Mouse (Mus musculus) forebrain, postnatal 0 days (tissue): ENCODE measurements at regions not wholly inside any gene's neighbourhood (a gene's known extent, or its start where the extent isn't known, plus 50 kb on each side); places are given as distances from the start of the nearest gene placed in this dataset.

Experiments
- ATAC-seq: fragments of 200-750 bp; cut with Nextera tagmentation; 2 replicates; pipeline ENCODE4 v1.8.0; 2017; ENCODE audit warnings: mild to moderate bottlenecking, moderate library complexity
- DNase-seq: peaks from one replicate; pipeline ENCODE4 v3.0.0-alpha.2; 2015
- H3K27ac ChIP-seq: fragments of 300-500 bp; sonication (generic); 2 replicates; pipeline ENCODE4 v1.5.1; 2014; ENCODE audit warnings: low read depth, mild to moderate bottlenecking, antibody characterized with exemption, low read length, moderate library complexity, mixed read lengths
- H3K27me3 ChIP-seq: fragments of 300-500 bp; sonication (generic); 2 replicates; pipeline ENCODE4 v1.6.1; 2014; ENCODE audit warnings: mild to moderate bottlenecking, low read length, mixed read lengths; ENCODE audit not compliant: insufficient read depth
- H3K36me3 ChIP-seq: fragments of 300-500 bp; sonication (generic); 2 replicates; pipeline ENCODE4 v1.6.1; 2014; ENCODE audit warnings: mild to moderate bottlenecking, moderate library complexity; ENCODE audit not compliant: insufficient read depth
- H3K4me1 ChIP-seq: fragments of 300-500 bp; sonication (generic); 2 replicates; pipeline ENCODE4 v1.6.1; 2014; ENCODE audit warnings: antibody characterized with exemption; ENCODE audit not compliant: insufficient read depth
- H3K4me2 ChIP-seq: fragments of 300-500 bp; sonication (generic); 2 replicates; pipeline ENCODE4 v1.6.1; 2014; ENCODE audit warnings: low read depth, mild to moderate bottlenecking, moderate library complexity
- H3K4me3 ChIP-seq: fragments of 300-500 bp; sonication (generic); 2 replicates; pipeline ENCODE4 v1.5.1; 2014; ENCODE audit warnings: low read depth, low read length, mixed read lengths
- H3K9ac ChIP-seq: fragments of 300-500 bp; sonication (generic); 2 replicates; pipeline ENCODE4 v1.6.1; 2014; ENCODE audit warnings: mild to moderate bottlenecking
- H3K9me3 ChIP-seq: fragments of 300-500 bp; sonication (generic); 2 replicates; pipeline ENCODE4 v1.6.1; 2016; ENCODE audit warnings: low read length
- CTCF ChIP-seq: sonication (generic); IDR thresholded peaks from 2 replicates; pipeline ENCODE4 v1.5.1; 2016; ENCODE audit warnings: antibody characterized with exemption, control low read depth, low read depth
- WGBS: fragments of 180-500 bp; shearing (Covaris S2); extraction: QIAGEN DNeasy Blood & Tissue Kit; methylation state at CpG from one replicate; pipeline ENCODE4 v1.1.7; 2014; 5-methylcytosine and 5-hydroxymethylcytosine counted together

GRCm38 (mm10) chr3:64987665-64988064 is 121.5 kb upstream of the Kcnab1 start:
- 77% methylated on average over 1 of the region's 1 CpGs for WGBS
- no peaks in the 10 kb centered on the region for H3K27me3 ChIP-seq
- no peak overlapping the region for H3K9ac ChIP-seq
- H3K9me3 ChIP-seq, result no peaks in the 10 kb centered on the region
- H3K27ac ChIP-seq, result no peak overlapping the region
- no peaks in the 10 kb centered on the region for H3K4me1 ChIP-seq
- no peak overlapping the region for H3K4me2 ChIP-seq
- peak; percentile 70 for TF ChIP-seq CTCF
- H3K36me3 ChIP-seq, result no peaks in the 10 kb centered on the region
- no peak overlapping the region for H3K4me3 ChIP-seq
- DNase-seq, result peak; percentile 23
- ATAC-seq, result peak; percentile 54; the same call in 1 of the 2 replicates

DNA sequence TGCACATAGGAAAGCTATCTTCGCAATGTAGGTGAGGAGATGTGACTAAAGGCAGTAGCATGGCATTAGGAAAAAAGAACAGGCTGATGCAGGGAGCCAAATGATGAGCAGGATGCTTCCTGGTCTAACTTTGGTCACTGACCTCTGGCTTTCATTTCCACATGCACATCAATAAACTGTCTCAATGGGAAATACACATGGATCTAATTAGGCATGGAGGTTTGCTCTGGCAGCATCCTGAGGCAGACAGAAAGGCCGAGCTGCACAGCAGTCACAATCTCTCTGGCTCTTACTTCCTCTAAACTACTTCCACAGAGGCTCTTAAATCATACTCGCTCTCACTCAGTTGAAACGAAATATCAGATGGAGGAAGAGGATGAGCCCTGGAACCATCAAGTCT is 112.7 kb upstream of the Kcnab1 start:
- DNase-seq, result no peak
- Histone ChIP-seq H3K4me3 (no peak overlapping the region), H3K4me1 (no peaks in the 10 kb centered on the region), H3K27ac (no peak overlapping the region), H3K4me2 (no peak overlapping the region), H3K9ac (no peak overlapping the region), H3K27me3 (no peaks in the 10 kb centered on the region), H3K36me3 (no peaks in the 10 kb centered on the region), H3K9me3 (no peaks in the 10 kb centered on the region)
- no peak for ATAC-seq
- 84% methylated on average over 4 of the region's 4 CpGs for WGBS
- TF ChIP-seq CTCF, result no peak

- Histone ChIP-seq H3K9me3 (no peaks in the 10 kb centered on the region), H3K4me2 (no peak overlapping the region), H3K9ac (no peak overlapping the region), H3K4me1 (no peaks in the 10 kb centered on the region), H3K4me3 (no peak overlapping the region), H3K27ac (no peak overlapping the region), H3K27me3 (no peaks in the 10 kb centered on the region), H3K36me3 (no peaks in the 10 kb centered on the region)
- no peak for TF ChIP-seq CTCF
- DNase-seq (no peak), ATAC-seq (no peak)
Measured at GRCm38 (mm10) chr3:64997552-64997951, 111.6 kb upstream of the Kcnab1 start.

GRCm38 (mm10) chr3:65001131-65001530 is 108.1 kb upstream of the Kcnab1 start:
- Histone ChIP-seq H3K9me3 (no peaks in the 10 kb centered on the region), H3K4me1 (no peaks in the 10 kb centered on the region), H3K4me2 (no peak overlapping the region), H3K36me3 (no peaks in the 10 kb centered on the region), H3K27me3 (no peaks in the 10 kb centered on the region), H3K27ac (no peak overlapping the region), H3K9ac (no peak overlapping the region), H3K4me3 (no peak overlapping the region)
- 63% methylated on average over 4 of the region's 4 CpGs for WGBS
- TF ChIP-seq CTCF, result no peak
- DNase-seq (no peak), ATAC-seq (no peak)

DNA sequence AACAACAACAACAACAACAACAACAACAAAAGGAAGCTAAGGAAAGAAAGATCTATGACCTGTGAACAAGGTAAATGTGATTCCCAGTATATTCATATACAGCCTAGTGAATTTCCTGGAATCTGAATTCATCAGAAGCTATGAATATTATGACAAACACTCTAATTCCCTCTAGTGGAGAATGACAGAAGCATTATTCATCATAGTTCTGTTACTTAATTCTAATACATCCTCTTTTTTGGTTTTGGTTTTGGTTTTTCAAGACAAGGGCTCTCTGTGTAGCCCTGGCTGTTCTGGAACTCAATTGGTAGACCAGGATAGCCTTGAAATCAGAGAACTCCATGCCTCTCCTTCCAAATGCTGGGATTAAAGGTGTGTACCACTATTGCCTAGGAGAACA is 106.6 kb upstream of the Kcnab1 start:
- H3K36me3 ChIP-seq, result no peaks in the 10 kb centered on the region
- H3K9me3 ChIP-seq, result no peaks in the 10 kb centered on the region
- no peak overlapping the region for H3K9ac ChIP-seq
- no peak for ATAC-seq
- no peaks in the 10 kb centered on the region for H3K27me3 ChIP-seq
- no peak overlapping the region for H3K4me3 ChIP-seq
- H3K4me1 ChIP-seq, result no peaks in the 10 kb centered on the region
- H3K4me2 ChIP-seq, result no peak overlapping the region
- no peak for DNase-seq
- no peak overlapping the region for H3K27ac ChIP-seq
- no peak for TF ChIP-seq CTCF

- no peaks in the 10 kb centered on the region for H3K9me3 ChIP-seq
- no peaks in the 10 kb centered on the region for H3K4me1 ChIP-seq
- H3K9ac ChIP-seq, result no peak overlapping the region
- DNase-seq (no peak), ATAC-seq (no peak)
- H3K4me2 ChIP-seq, result no peak overlapping the region
- no peak overlapping the region for H3K27ac ChIP-seq
- WGBS, result 53% methylated on average over 1 of the region's 1 CpGs
- no peak overlapping the region for H3K4me3 ChIP-seq
- no peak for TF ChIP-seq CTCF
- H3K36me3 ChIP-seq, result no peaks in the 10 kb centered on the region
- H3K27me3 ChIP-seq, result no peaks in the 10 kb centered on the region
Measured at GRCm38 (mm10) chr3:65006127-65006526, 103.1 kb upstream of the Kcnab1 start.

DNA sequence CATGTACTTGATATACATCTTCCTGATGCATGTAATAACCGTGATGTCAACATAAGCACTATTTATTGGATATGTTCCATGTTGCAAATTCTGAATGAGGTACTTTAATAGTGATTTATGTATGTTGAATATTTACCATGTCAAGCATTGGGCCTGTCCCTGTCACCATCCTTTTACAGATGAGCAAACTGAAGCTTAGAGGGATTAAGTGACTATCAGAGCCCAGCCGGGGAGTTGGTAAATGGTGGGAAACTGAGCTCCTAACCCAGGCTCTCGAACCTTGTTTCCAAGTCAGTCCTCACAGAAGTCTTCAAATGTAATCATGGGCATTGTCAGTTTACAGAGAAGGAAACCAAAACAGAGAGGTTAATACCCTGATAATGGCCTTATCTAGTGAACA is 102.6 kb upstream of the Kcnab1 start:
- H3K9me3 ChIP-seq, result no peaks in the 10 kb centered on the region
- H3K4me2 ChIP-seq, result no peak overlapping the region
- no peaks in the 10 kb centered on the region for H3K4me1 ChIP-seq
- H3K9ac ChIP-seq, result no peak overlapping the region
- no peak overlapping the region for H3K27ac ChIP-seq
- ATAC-seq (no peak), DNase-seq (no peak)
- H3K36me3 ChIP-seq, result no peaks in the 10 kb centered on the region
- no peak for TF ChIP-seq CTCF
- no peak overlapping the region for H3K4me3 ChIP-seq
- 76% methylated on average over 3 of the region's 3 CpGs for WGBS
- H3K27me3 ChIP-seq, result no peaks in the 10 kb centered on the region

DNA sequence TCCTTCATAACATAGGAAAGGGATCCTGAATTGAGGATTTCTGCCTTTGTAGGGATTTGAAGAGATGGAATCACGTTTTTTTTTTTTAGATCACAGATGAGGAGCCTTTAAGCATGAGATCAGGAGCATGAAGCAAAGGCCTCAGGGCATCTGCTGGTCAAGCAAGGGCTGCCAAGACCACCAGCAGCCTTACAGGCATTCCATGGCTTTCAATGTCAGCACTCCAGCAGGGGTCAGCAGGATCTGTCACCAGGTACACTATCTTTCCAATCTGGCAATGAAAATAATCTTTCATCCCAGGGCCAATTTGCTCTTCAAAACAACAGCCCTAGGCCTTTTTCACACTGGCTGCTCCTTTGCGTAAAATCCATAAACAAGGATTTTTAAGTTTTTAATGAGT is 85.3 kb upstream of the Kcnab1 start:
- ATAC-seq (no peak), DNase-seq (no peak)
- 71% methylated on average over 2 of the region's 2 CpGs for WGBS
- Histone ChIP-seq H3K4me1 (no peaks in the 10 kb centered on the region), H3K4me2 (no peak overlapping the region), H3K4me3 (no peak overlapping the region), H3K9ac (no peak overlapping the region), H3K27ac (no peak overlapping the region), H3K27me3 (no peaks in the 10 kb centered on the region), H3K36me3 (no peaks in the 10 kb centered on the region), H3K9me3 (no peaks in the 10 kb centered on the region)
- TF ChIP-seq CTCF, result no peak
